Mouse (Mus musculus) layer of hippocampus, postnatal 14 days (tissue): Measurements from ENCODE around the gene Psmg3. TPM values are rescaled to one million over a fixed set of nuclear protein-coding genes. Genes with fewer than 3 reads are reported as not detected.

ENCODE experiments used
- DNase-seq, 2 experiments: peaks; one replicate each; pipeline ENCODE4 v3.0.0; 2021 to 2022; ENCODE audit warnings: low spot score in 2 of 2, mixed read lengths in 1 of 2
- total RNA-seq, 2 experiments: library from RNA; stranded (reverse); gene quantifications; 2 replicates each; pipeline ENCODE4 v1.2.3; 2021

The Psmg3 gene
- total RNA-seq, 2 experiments from 2014 or later: 17.5 to 18.8 TPM

- DNase-seq: no peak
Measured at GRCm38 (mm10) chr5:139817292-139817691, 9.4 kb downstream of the Psmg3 start.

GRCm38 (mm10) chr5:139816445-139816844, 10.2 kb downstream of the Psmg3 start:
- DNase-seq: no peak

- DNase-seq: no peak
Measured at GRCm38 (mm10) chr5:139815964-139816363, 10.7 kb downstream of the Psmg3 start.

- no peak for DNase-seq
Measured at GRCm38 (mm10) chr5:139813963-139814381, 12.7 kb downstream of the Psmg3 start.

GRCm38 (mm10) chr5:139813126-139813490, 13.6 kb downstream of the Psmg3 start:
- no peak for DNase-seq

- no peak for DNase-seq
Measured at GRCm38 (mm10) chr5:139812398-139813125, 14.1 kb downstream of the Psmg3 start.

- no peak for DNase-seq
Measured at GRCm38 (mm10) chr5:139811677-139812397, 14.8 kb downstream of the Psmg3 start.

- DNase-seq: no peak
Measured at GRCm38 (mm10) chr5:139809397-139809796, 17.3 kb downstream of the Psmg3 start.

- DNase-seq: no peak
Measured at GRCm38 (mm10) chr5:139805924-139806323, 20.8 kb downstream of the Psmg3 start.

- no peak for DNase-seq
Measured at GRCm38 (mm10) chr5:139804573-139805111, 22.0 kb downstream of the Psmg3 start.

- DNase-seq: no peak
Measured at GRCm38 (mm10) chr5:139804107-139804551, 22.6 kb downstream of the Psmg3 start.

GRCm38 (mm10) chr5:139803601-139804102, 23.0 kb downstream of the Psmg3 start:
- peak in 1 of 2 experiments; percentile 33 for DNase-seq

GRCm38 (mm10) chr5:139803165-139803564, 23.5 kb downstream of the Psmg3 start:
- no peak for DNase-seq

- no peak for DNase-seq
Measured at GRCm38 (mm10) chr5:139801880-139802279, 24.8 kb downstream of the Psmg3 start.

- DNase-seq: no peak
Measured at GRCm38 (mm10) chr5:139801231-139801630, 25.5 kb downstream of the Psmg3 start.

- no peak for DNase-seq
Measured at GRCm38 (mm10) chr5:139799801-139800590, 26.7 kb downstream of the Psmg3 start.

GRCm38 (mm10) chr5:139799041-139799440, 27.6 kb downstream of the Psmg3 start:
- no peak for DNase-seq

- DNase-seq: no peak
Measured at GRCm38 (mm10) chr5:139798168-139798900, 28.4 kb downstream of the Psmg3 start.

- peak; percentile 86 to 92 for DNase-seq
Measured at GRCm38 (mm10) chr5:139797473-139798167, 29.1 kb downstream of the Psmg3 start.

GRCm38 (mm10) chr5:139796900-139797299, 29.8 kb downstream of the Psmg3 start:
- peak in 1 of 2 experiments; percentile 36 for DNase-seq
